Mouse (Mus musculus): Measurements from ENCODE around the gene Snapc3. TPM values are rescaled to one million over a fixed set of nuclear protein-coding genes. Genes with fewer than 3 reads are reported as not detected.

Gene Snapc3
- polyA plus RNA-seq, 1 experiment = 22.3 TPM

- no peak for TF ChIP-seq POLR2A (IDR thresholded peaks at IDR 0.05; ENCODE audit: borderline replicate concordance, control insufficient read depth, low read depth, low read length)
- TF ChIP-seq CTCF (IDR thresholded peaks at IDR 0.05; ENCODE audit: control insufficient read depth, insufficient read depth, low read length) = no peak
- Histone ChIP-seq H3K27ac (ENCODE audit: control insufficient read depth, insufficient read depth, low read depth, low read length, poor library complexity) (no peak overlapping the region), H3K4me1 (ENCODE audit: control insufficient read depth, insufficient read depth, low read length) (no peaks in the 10 kb centered on the region), H3K4me3 (replicated peaks; ENCODE audit: control insufficient read depth, low read depth, low read length) (no peak overlapping the region)
Observed at GRCm38 (mm10) chr4:83385091-83385490, 32.4 kb upstream of the Snapc3 start.

- WGBS = 72% methylated on average over 2 of the region's 2 CpGs
- Histone ChIP-seq H3K27ac (ENCODE audit: control insufficient read depth, insufficient read depth, low read depth, low read length, poor library complexity) (no peak overlapping the region), H3K4me1 (ENCODE audit: control insufficient read depth, insufficient read depth, low read length) (no peaks in the 10 kb centered on the region), H3K4me3 (replicated peaks; ENCODE audit: control insufficient read depth, low read depth, low read length) (no peak overlapping the region)
- no peak for TF ChIP-seq CTCF (IDR thresholded peaks at IDR 0.05; ENCODE audit: control insufficient read depth, insufficient read depth, low read length)
- TF ChIP-seq POLR2A (IDR thresholded peaks at IDR 0.05; ENCODE audit: borderline replicate concordance, control insufficient read depth, low read depth, low read length) = no peak
Observed at GRCm38 (mm10) chr4:83390551-83390950, 27.0 kb upstream of the Snapc3 start.

- WGBS = 71% methylated on average over 3 of the region's 3 CpGs
- no peaks in the 10 kb centered on the region for H3K4me1 ChIP-seq (ENCODE audit: control insufficient read depth, insufficient read depth, low read length)
- no peak overlapping the region for H3K27ac ChIP-seq (ENCODE audit: control insufficient read depth, insufficient read depth, low read depth, low read length, poor library complexity)
- TF ChIP-seq CTCF (IDR thresholded peaks at IDR 0.05; ENCODE audit: control insufficient read depth, insufficient read depth, low read length) (no peak), POLR2A (IDR thresholded peaks at IDR 0.05; ENCODE audit: borderline replicate concordance, control insufficient read depth, low read depth, low read length) (no peak)
- no peak overlapping the region for H3K4me3 ChIP-seq (replicated peaks; ENCODE audit: control insufficient read depth, low read depth, low read length)
Observed at GRCm38 (mm10) chr4:83391956-83392355, 25.6 kb upstream of the Snapc3 start.

- Histone ChIP-seq H3K4me3 (replicated peaks; ENCODE audit: control insufficient read depth, low read depth, low read length) (no peak overlapping the region), H3K27ac (ENCODE audit: control insufficient read depth, insufficient read depth, low read depth, low read length, poor library complexity) (no peak overlapping the region), H3K4me1 (ENCODE audit: control insufficient read depth, insufficient read depth, low read length) (no peaks in the 10 kb centered on the region)
- TF ChIP-seq POLR2A (IDR thresholded peaks at IDR 0.05; ENCODE audit: borderline replicate concordance, control insufficient read depth, low read depth, low read length) (no peak), CTCF (IDR thresholded peaks at IDR 0.05; ENCODE audit: control insufficient read depth, insufficient read depth, low read length) (no peak)
- WGBS = 76% methylated on average over 1 of the region's 1 CpGs
Observed at GRCm38 (mm10) chr4:83393733-83394132, 23.8 kb upstream of the Snapc3 start.

- TF ChIP-seq CTCF (IDR thresholded peaks at IDR 0.05; ENCODE audit: control insufficient read depth, insufficient read depth, low read length) = no peak
- no peak for TF ChIP-seq POLR2A (IDR thresholded peaks at IDR 0.05; ENCODE audit: borderline replicate concordance, control insufficient read depth, low read depth, low read length)
- WGBS = 78% methylated on average over 4 of the region's 4 CpGs
- Histone ChIP-seq H3K4me1 (ENCODE audit: control insufficient read depth, insufficient read depth, low read length) (no peaks in the 10 kb centered on the region), H3K27ac (ENCODE audit: control insufficient read depth, insufficient read depth, low read depth, low read length, poor library complexity) (no peak overlapping the region), H3K4me3 (replicated peaks; ENCODE audit: control insufficient read depth, low read depth, low read length) (no peak overlapping the region)
Observed at GRCm38 (mm10) chr4:83396346-83396745, 21.2 kb upstream of the Snapc3 start.

- no peak overlapping the region for H3K27ac ChIP-seq (ENCODE audit: control insufficient read depth, insufficient read depth, low read depth, low read length, poor library complexity)
- no peak for TF ChIP-seq POLR2A (IDR thresholded peaks at IDR 0.05; ENCODE audit: borderline replicate concordance, control insufficient read depth, low read depth, low read length)
- no peak for TF ChIP-seq CTCF (IDR thresholded peaks at IDR 0.05; ENCODE audit: control insufficient read depth, insufficient read depth, low read length)
- no peak overlapping the region for H3K4me3 ChIP-seq (replicated peaks; ENCODE audit: control insufficient read depth, low read depth, low read length)
- 58% methylated on average over 9 of the region's 9 CpGs for WGBS
- no peaks in the 10 kb centered on the region for H3K4me1 ChIP-seq (ENCODE audit: control insufficient read depth, insufficient read depth, low read length)
Observed at GRCm38 (mm10) chr4:83396996-83397770, 20.3 kb upstream of the Snapc3 start.

GRCm38 (mm10) chr4:83398527-83398926, 19.0 kb upstream of the Snapc3 start:
- WGBS = 79% methylated on average over 2 of the region's 2 CpGs
- TF ChIP-seq POLR2A (IDR thresholded peaks at IDR 0.05; ENCODE audit: borderline replicate concordance, control insufficient read depth, low read depth, low read length) (no peak), CTCF (IDR thresholded peaks at IDR 0.05; ENCODE audit: control insufficient read depth, insufficient read depth, low read length) (no peak)
- H3K27ac ChIP-seq (ENCODE audit: control insufficient read depth, insufficient read depth, low read depth, low read length, poor library complexity) = no peak overlapping the region
- no peaks in the 10 kb centered on the region for H3K4me1 ChIP-seq (ENCODE audit: control insufficient read depth, insufficient read depth, low read length)
- H3K4me3 ChIP-seq (replicated peaks; ENCODE audit: control insufficient read depth, low read depth, low read length) = no peak overlapping the region

GRCm38 (mm10) chr4:83400691-83401595, 16.6 kb upstream of the Snapc3 start:
- TF ChIP-seq POLR2A (IDR thresholded peaks at IDR 0.05; ENCODE audit: borderline replicate concordance, control insufficient read depth, low read depth, low read length) (no peak), CTCF (IDR thresholded peaks at IDR 0.05; ENCODE audit: control insufficient read depth, insufficient read depth, low read length) (no peak)
- H3K27ac ChIP-seq (ENCODE audit: control insufficient read depth, insufficient read depth, low read depth, low read length, poor library complexity) = no peak overlapping the region
- no peak overlapping the region for H3K4me3 ChIP-seq (replicated peaks; ENCODE audit: control insufficient read depth, low read depth, low read length)
- no peaks in the 10 kb centered on the region for H3K4me1 ChIP-seq (ENCODE audit: control insufficient read depth, insufficient read depth, low read length)
- 64% methylated on average over 7 of the region's 7 CpGs for WGBS

Data from bone marrow, adult 2 months (tissue).